Mouse (Mus musculus) myocyte (in vitro differentiated cells): ENCODE data around the gene Gm8267. TPM values are rescaled to one million over a fixed set of nuclear protein-coding genes. Genes with fewer than 3 reads are reported as not detected.
"Not testable (repeated sequence)": the region's sequence is repeated elsewhere in the genome, so short reads cannot be mapped to it uniquely, and the experiment has no call there.

Source experiments
- H3K27me3 ChIP-seq: one replicate; pipeline ENCODE4 v1.6.1; 2011; ENCODE audit not compliant: control insufficient read depth, insufficient read depth, insufficient read length
- H3K36me3 ChIP-seq: one replicate; pipeline ENCODE4 v1.6.1; 2011; ENCODE audit not compliant: control insufficient read depth, insufficient read depth
- H3K4me2 ChIP-seq: one replicate; pipeline ENCODE4 v1.6.1; 2011; ENCODE audit warnings: low read depth, control low read depth
- H3K4me3 ChIP-seq: one replicate; pipeline ENCODE4 v1.5.1; 2011; ENCODE audit warnings: mild to moderate bottlenecking, control low read depth, moderate library complexity
- H3K79me2 ChIP-seq: one replicate; pipeline ENCODE4 v1.6.1; 2011; ENCODE audit not compliant: control insufficient read depth, insufficient read depth
- H3ac ChIP-seq: one replicate; pipeline ENCODE4 v1.6.1; 2011; ENCODE audit not compliant: control insufficient read depth, insufficient read length
- CEBPB ChIP-seq: IDR thresholded peaks from 2 replicates; pipeline ENCODE4 v1.6.1; 2011; ENCODE audit warnings: mild to moderate bottlenecking, moderate library complexity; ENCODE audit not compliant: poor library complexity, insufficient read depth, severe bottlenecking
- E2F4 ChIP-seq: IDR thresholded peaks from one replicate; pipeline ENCODE4 v1.6.1; 2011; ENCODE audit warnings: mild to moderate bottlenecking, control low read depth, moderate library complexity; ENCODE audit not compliant: insufficient read depth
- MAX ChIP-seq: IDR thresholded peaks from one replicate; pipeline ENCODE4 v1.6.1; 2011; ENCODE audit warnings: low read depth, mild to moderate bottlenecking, control low read depth
- MYOD1 ChIP-seq, 3 experiments: IDR thresholded peaks; one replicate each; pipeline ENCODE4 v1.6.1; 2011; ENCODE audit warnings: control low read depth in 2 of 3, low read depth in 2 of 3, mild to moderate bottlenecking in 2 of 3, moderate library complexity in 1 of 3; ENCODE audit not compliant: insufficient read length in 2 of 3, control insufficient read depth in 1 of 3
- MYOG ChIP-seq, 3 experiments: IDR thresholded peaks; one replicate each; pipeline ENCODE4 v1.6.1; 2011; ENCODE audit warnings: control low read depth in 2 of 3, low read depth in 2 of 3, mild to moderate bottlenecking in 2 of 3; ENCODE audit not compliant: insufficient read length in 2 of 3, control insufficient read depth in 1 of 3, insufficient read depth in 1 of 3
- POLR2A ChIP-seq: IDR thresholded peaks from one replicate; pipeline ENCODE4 v1.6.1; 2011; ENCODE audit warnings: low read depth, mild to moderate bottlenecking, control low read depth, moderate library complexity; ENCODE audit not compliant: insufficient read length
- POLR2AphosphoS2 ChIP-seq: IDR thresholded peaks from one replicate; pipeline ENCODE4 v1.6.1; 2011; ENCODE audit warnings: low read depth, control low read depth; ENCODE audit not compliant: insufficient read length
- REST ChIP-seq: IDR thresholded peaks from one replicate; pipeline ENCODE4 v1.6.1; 2011; ENCODE audit warnings: mild to moderate bottlenecking, control low read depth, moderate library complexity; ENCODE audit not compliant: insufficient read depth, insufficient read length
- SRF ChIP-seq: IDR thresholded peaks from one replicate; pipeline ENCODE4 v1.6.1; 2011; ENCODE audit warnings: low read depth; ENCODE audit not compliant: control insufficient read depth, insufficient read length
- TCF12 ChIP-seq: IDR thresholded peaks from one replicate; pipeline ENCODE4 v1.6.1; 2011; ENCODE audit warnings: mild to moderate bottlenecking, control low read depth; ENCODE audit not compliant: poor library complexity, insufficient read depth, severe bottlenecking
- TCF3 ChIP-seq: IDR thresholded peaks from one replicate; pipeline ENCODE4 v1.6.1; 2011; ENCODE audit warnings: low read depth, control low read depth; ENCODE audit not compliant: insufficient read length
- USF1 ChIP-seq: IDR thresholded peaks from one replicate; pipeline ENCODE4 v1.6.1; 2011; ENCODE audit warnings: low read depth, mild to moderate bottlenecking, control low read depth, moderate library complexity
- polyA plus RNA-seq: library from polyadenylated mRNA; unstranded; fragments of >200 nt; fragmentation: generic; extraction: Trizol; gene quantifications from one replicate; pipeline ENCODE4 v1.2.1, GENCODE M21; 2012; ENCODE audit warnings: missing spikeins

Gene Gm8267
- polyA plus RNA-seq: not detected

- Histone ChIP-seq H3K36me3 (no peaks in the 10 kb centered on the region), H3K4me2 (no peak within 1 kb of the TSS), H3ac (no peak within 1 kb of the TSS), H3K4me3 (no peak within 1 kb of the TSS), H3K27me3 (no peaks in the 10 kb centered on the region), H3K79me2 (no peaks in the 10 kb centered on the region)
- TF ChIP-seq POLR2AphosphoS2: no peak
- no peak for TF ChIP-seq REST
- TF ChIP-seq MAX: no peak
- no peak for TF ChIP-seq SRF
- TF ChIP-seq POLR2A: no peak
- TF ChIP-seq MYOD1 (IDR thresholded peaks at IDR 0.05; ENCODE audit: control insufficient read depth in 1 of 3, insufficient read length in 2 of 3, low read depth in 2 of 3): no peak
- TF ChIP-seq E2F4: no peak
- no peak for TF ChIP-seq TCF3
- TF ChIP-seq MYOG (IDR thresholded peaks at IDR 0.05; ENCODE audit: control insufficient read depth in 1 of 3, insufficient read depth in 1 of 3, insufficient read length in 2 of 3, low read depth in 2 of 3): no peak
- TF ChIP-seq TCF12: no peak
- TF ChIP-seq CEBPB: no peak
- no peak for TF ChIP-seq USF1
Measured at GRCm38 (mm10) chr14:44750240-44750639, at the start of gene Gm8267. TSS of gene Gm8267 (minus strand) at chr14:44750340.

- not testable (repeated sequence) for H3K4me3 ChIP-seq, H3K27me3 ChIP-seq, H3K4me2 ChIP-seq, H3K36me3 ChIP-seq, H3ac ChIP-seq, H3K79me2 ChIP-seq
Measured at GRCm38 (mm10) chr14:44789537-44790382, 39.6 kb upstream of the Gm8267 start.

- H3K27me3 ChIP-seq, H3K4me3 ChIP-seq, H3K4me2 ChIP-seq, H3K36me3 ChIP-seq, H3ac ChIP-seq, H3K79me2 ChIP-seq: not testable (repeated sequence)
Measured at GRCm38 (mm10) chr14:44742789-44743188, 7.4 kb downstream of the Gm8267 start.

GRCm38 (mm10) chr14:44730711-44731110 is 19.4 kb downstream of the Gm8267 start:
- not testable (repeated sequence) for H3K4me2 ChIP-seq, H3K4me3 ChIP-seq, H3K36me3 ChIP-seq, H3K27me3 ChIP-seq, H3K79me2 ChIP-seq, H3ac ChIP-seq

- H3K36me3 ChIP-seq, H3K4me3 ChIP-seq, H3K79me2 ChIP-seq, H3K4me2 ChIP-seq, H3ac ChIP-seq, H3K27me3 ChIP-seq: not testable (repeated sequence)
Measured at GRCm38 (mm10) chr14:44706356-44706755, 43.8 kb downstream of the Gm8267 start, which contains the start of gene Gm8257. TSS of gene Gm8257 (minus strand) at chr14:44706456.

Other genes starting within 250 kb of the Gm8267 start
- gene Gm17093, start 232.1 kb downstream of the Gm8267 start, polyA plus RNA-seq: not detected
- not detected for gene Gm8247, start 167.2 kb downstream of the Gm8267 start, polyA plus RNA-seq
- 0.43 TPM for gene Gm5624, start 122.4 kb downstream of the Gm8267 start, polyA plus RNA-seq
- not detected for gene Gm8257, start 43.9 kb downstream of the Gm8267 start, polyA plus RNA-seq
- gene Ptgdr, start 109.0 kb upstream of the Gm8267 start, polyA plus RNA-seq: not detected
- gene Ptger2, start 237.9 kb upstream of the Gm8267 start, polyA plus RNA-seq: 0.01 TPM